Mouse (Mus musculus) telencephalon, adult 2 months (tissue): ENCODE data around the gene Wdr61.

ENCODE experiments used
- DNase-seq: peaks from one replicate; pipeline ENCODE4 v3.0.0-alpha.2; 2011; ENCODE audit warnings: low read depth, low spot score

Gene Wdr61

DNA sequence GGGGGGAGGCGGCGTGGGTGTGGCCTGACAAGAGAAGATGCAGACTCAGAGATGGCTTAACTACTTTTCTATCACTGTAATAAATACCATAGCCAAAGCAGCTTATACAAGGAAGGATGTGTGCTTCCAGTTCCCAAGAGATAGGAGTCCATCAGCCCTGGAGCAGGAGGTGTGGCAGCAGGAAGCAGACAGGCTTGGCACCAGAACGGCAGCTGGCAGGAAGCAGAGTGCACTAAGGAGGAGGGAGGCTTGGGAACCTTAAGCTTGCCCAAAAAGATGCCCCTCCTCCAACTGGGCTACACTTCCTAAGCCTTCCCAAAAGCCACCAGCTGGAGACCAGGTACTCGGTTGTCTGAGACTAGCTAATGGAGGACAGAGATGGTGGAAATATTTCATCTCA lies 51.5 kb downstream of the Wdr61 start:
- DNase-seq = no peak

GRCm38 (mm10) chr9:54676531-54676986 lies 57.8 kb downstream of the Wdr61 start:
- no peak for DNase-seq

DNA sequence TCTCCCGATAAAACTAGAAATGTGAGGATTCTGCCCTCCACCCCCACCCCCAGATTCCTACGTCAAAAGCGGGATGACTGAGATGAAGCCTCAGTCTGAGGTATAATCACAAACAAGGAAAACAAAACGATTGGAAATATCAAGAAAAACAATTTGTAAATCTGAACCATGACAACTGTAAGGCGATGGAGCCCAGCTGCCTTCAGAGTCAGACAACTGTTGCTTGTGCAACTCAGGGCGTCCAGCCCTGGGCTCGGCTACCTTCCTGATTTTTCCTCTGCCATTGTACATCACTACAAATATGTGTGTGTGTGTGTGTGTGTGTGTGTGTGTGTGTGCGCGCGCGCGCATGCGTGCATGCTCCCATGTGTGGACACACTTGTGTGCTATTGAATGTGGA lies 60.4 kb downstream of the Wdr61 start:
- no peak for DNase-seq

GRCm38 (mm10) chr9:54671962-54672361 lies 62.4 kb downstream of the Wdr61 start:
- DNase-seq = no peak

- peak; percentile 64 for DNase-seq
Observed at GRCm38 (mm10) chr9:54668455-54668854, 65.9 kb downstream of the Wdr61 start.

DNA sequence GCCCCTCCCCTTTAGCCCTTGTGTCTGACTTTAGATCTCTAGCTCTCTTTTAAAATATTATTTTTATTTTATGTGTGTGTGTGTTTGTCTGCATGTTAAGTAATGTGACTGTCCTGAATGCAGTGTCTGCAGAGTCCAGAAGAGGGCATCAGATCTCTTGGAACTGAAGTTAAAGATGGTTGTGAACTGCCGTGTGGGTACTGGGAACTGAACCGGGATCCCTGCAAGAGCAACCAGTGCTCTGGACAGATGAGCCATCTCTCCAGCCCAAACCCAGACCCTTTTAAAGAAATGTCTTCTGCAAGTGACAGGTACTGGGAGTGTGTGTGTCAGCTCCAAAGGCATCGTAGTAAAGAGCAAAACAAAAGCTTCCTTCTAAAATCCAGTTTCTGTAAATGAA lies 68.2 kb downstream of the Wdr61 start:
- DNase-seq = no peak
